ENCODE assay signal across 8 mouse cellular contexts in the genomic region with DNA sequence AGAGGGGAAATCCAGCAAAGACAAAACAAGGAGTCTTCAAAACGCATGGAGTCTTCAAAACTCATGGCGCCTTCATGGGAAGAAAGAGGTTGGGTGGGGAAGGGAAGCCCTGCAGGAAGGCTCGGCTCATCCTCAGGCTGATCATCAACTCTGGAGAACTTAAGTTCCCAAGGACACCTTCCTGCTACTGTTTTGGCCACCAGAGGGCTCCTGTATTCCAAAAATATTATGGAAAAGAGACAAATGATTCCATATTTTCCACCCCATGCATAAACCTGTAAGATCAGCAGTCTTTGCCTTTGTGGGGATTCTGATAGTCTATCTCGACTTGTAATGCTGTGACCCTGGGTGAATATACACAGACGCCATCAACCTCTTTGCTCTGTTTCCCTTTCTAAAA.
DNase-seq lines count a peak whose midpoint lies in the region; ATAC-seq lines count a peak whose summit lies in the region.

No protein-coding gene starts in this region.

- ATAC-seq in megakaryocyte-erythroid progenitor cell, adult 5-6 weeks (replicated peaks; ENCODE audit: low FRiP score, low TSS enrichment, poor library complexity, severe bottlenecking): no peak

- peak; percentile 30 for DNase-seq in ovary, adult 18-20 months (ENCODE audit: low spot score)
- no peak for DNase-seq in ovary, postnatal 14 days (ENCODE audit: low spot score)
- DNase-seq in cerebellum, adult 8-10 months: peak; percentile 51
- peak; percentile 53 to 77 for DNase-seq in frontal cortex, postnatal 36 days (ENCODE audit: low spot score in 2 of 2)
- DNase-seq in layer of hippocampus, postnatal 25 days (ENCODE audit: extremely low spot score in 1 of 2, low spot score in 1 of 2): peak; percentile 34 to 71
- DNase-seq in lung, postnatal 36 days: peak; percentile 87
- DNase-seq in urinary bladder, postnatal 10 days (ENCODE audit: low spot score): no peak

Comparison
In these comparisons a context has a peak if more than half of its experiments do, and no peak if none do; other contexts are left out.
1. DNase-seq: peak in ovary, adult 18-20 months (single experiment), cerebellum, adult 8-10 months (single experiment), frontal cortex, postnatal 36 days (2 of 2), layer of hippocampus, postnatal 25 days (2 of 2) and lung, postnatal 36 days (single experiment); none in ovary, postnatal 14 days (single experiment) and urinary bladder, postnatal 10 days (single experiment).